Mouse (Mus musculus): ENCODE results near the gene Zfp652. TPM values are rescaled to one million over a fixed set of nuclear protein-coding genes. Genes with fewer than 3 reads are reported as not detected.

Zfp652 gene
- polyA plus RNA-seq, 1 experiment from 2014 or later, result 14.8 TPM

GRCm38 (mm10) chr11:95824071-95824876, 111.8 kb downstream of the Zfp652 start, which contains the start of gene Phospho1:
TSS of gene Phospho1 (plus strand) at chr11:95824499.
- no peak within 1 kb of the TSS for H3K27ac ChIP-seq
- WGBS, result under 1% methylated on average over 59 of the region's 78 CpGs

GRCm38 (mm10) chr11:95824877-95825243, 112.4 kb downstream of the Zfp652 start:
- no peaks in the 10 kb centered on the region for H3K36me3 ChIP-seq (ENCODE audit: insufficient read depth, low read length)
- H3K4me3 ChIP-seq (replicated peaks; ENCODE audit: low read depth, low read length), result peak overlapping the region; percentile 56
- no peak for DNase-seq (ENCODE audit: low spot score)
- no peak for TF ChIP-seq CTCF (IDR thresholded peaks at IDR 0.05; ENCODE audit: low read depth)
- WGBS, result under 1% methylated on average over 11 of the region's 11 CpGs
- ATAC-seq (replicated peaks; ENCODE audit: low FRiP score, low read depth), result peak; percentile 10; the same call in 1 of the 2 replicates
- no peak overlapping the region for H3K27ac ChIP-seq
- H3K27me3 ChIP-seq (ENCODE audit: insufficient read depth, low read length), result peaks cover 18% of the 10 kb centered on the region
- H3K9ac ChIP-seq (ENCODE audit: low read depth, low read length), result peak overlapping the region; percentile 66
- H3K4me2 ChIP-seq (ENCODE audit: low read length), result peak overlapping the region; percentile 98
- peaks cover 3% of the 10 kb centered on the region; the same call in 1 of the 2 replicates for H3K4me1 ChIP-seq (replicated peaks; ENCODE audit: insufficient read depth, low read length)
- H3K9me3 ChIP-seq (replicated peaks; ENCODE audit: low read length), result no peaks in the 10 kb centered on the region

More at GRCm38 (mm10) chr11:95824071-95824876, 111.8 kb downstream of the Zfp652 start, which contains the start of gene Phospho1:
- H3K4me3 ChIP-seq (replicated peaks; ENCODE audit: low read depth, low read length), result peak within 1 kb of the TSS; percentile 56
- DNase-seq (ENCODE audit: low spot score), result peak; percentile 95
- peak within 1 kb of the TSS; percentile 66 for H3K9ac ChIP-seq (ENCODE audit: low read depth, low read length)
- H3K27me3 ChIP-seq (ENCODE audit: insufficient read depth, low read length), result peaks cover 12% of the 10 kb centered on the region
- ATAC-seq (replicated peaks; ENCODE audit: low FRiP score, low read depth), result peak; percentile 92
- H3K36me3 ChIP-seq (ENCODE audit: insufficient read depth, low read length), result no peaks in the 10 kb centered on the region
- peak within 1 kb of the TSS; percentile 98 for H3K4me2 ChIP-seq (ENCODE audit: low read length)
- TF ChIP-seq CTCF (IDR thresholded peaks at IDR 0.05; ENCODE audit: low read depth), result no peak
- peaks cover 3% of the 10 kb centered on the region; the same call in 1 of the 2 replicates for H3K4me1 ChIP-seq (replicated peaks; ENCODE audit: insufficient read depth, low read length)
- no peaks in the 10 kb centered on the region for H3K9me3 ChIP-seq (replicated peaks; ENCODE audit: low read length)

GRCm38 (mm10) chr11:95825625-95826024, 113.2 kb downstream of the Zfp652 start:
- Histone ChIP-seq H3K4me1 (replicated peaks; ENCODE audit: insufficient read depth, low read length) (peaks cover 11% of the 10 kb centered on the region), H3K9me3 (replicated peaks; ENCODE audit: low read length) (no peaks in the 10 kb centered on the region), H3K4me3 (replicated peaks; ENCODE audit: low read depth, low read length) (no peak overlapping the region), H3K9ac (ENCODE audit: low read depth, low read length) (no peak overlapping the region), H3K4me2 (ENCODE audit: low read length) (no peak overlapping the region), H3K27ac (no peak overlapping the region), H3K27me3 (ENCODE audit: insufficient read depth, low read length) (peaks cover 25% of the 10 kb centered on the region), H3K36me3 (ENCODE audit: insufficient read depth, low read length) (no peaks in the 10 kb centered on the region)
- TF ChIP-seq CTCF (IDR thresholded peaks at IDR 0.05; ENCODE audit: low read depth), result no peak
- DNase-seq (ENCODE audit: low spot score), result no peak
- 39% methylated on average over 3 of the region's 3 CpGs for WGBS
- no peak for ATAC-seq (replicated peaks; ENCODE audit: low FRiP score, low read depth)

GRCm38 (mm10) chr11:95826317-95827167, 114.1 kb downstream of the Zfp652 start:
- no peaks in the 10 kb centered on the region for H3K9me3 ChIP-seq (replicated peaks; ENCODE audit: low read length)
- 50% methylated on average over 6 of the region's 6 CpGs for WGBS
- H3K4me2 ChIP-seq (ENCODE audit: low read length), result no peak overlapping the region
- no peaks in the 10 kb centered on the region for H3K36me3 ChIP-seq (ENCODE audit: insufficient read depth, low read length)
- H3K9ac ChIP-seq (ENCODE audit: low read depth, low read length), result no peak overlapping the region
- no peak overlapping the region for H3K4me3 ChIP-seq (replicated peaks; ENCODE audit: low read depth, low read length)
- no peak for ATAC-seq (replicated peaks; ENCODE audit: low FRiP score, low read depth)
- peaks cover 33% of the 10 kb centered on the region for H3K27me3 ChIP-seq (ENCODE audit: insufficient read depth, low read length)
- DNase-seq (ENCODE audit: low spot score), result no peak
- TF ChIP-seq CTCF (IDR thresholded peaks at IDR 0.05; ENCODE audit: low read depth), result no peak
- peaks cover 18% of the 10 kb centered on the region for H3K4me1 ChIP-seq (replicated peaks; ENCODE audit: insufficient read depth, low read length)
- no peak overlapping the region for H3K27ac ChIP-seq

- Histone ChIP-seq H3K4me1 (replicated peaks; ENCODE audit: insufficient read depth, low read length) (peaks cover 18% of the 10 kb centered on the region), H3K27me3 (ENCODE audit: insufficient read depth, low read length) (peaks cover 35% of the 10 kb centered on the region), H3K4me3 (replicated peaks; ENCODE audit: low read depth, low read length) (no peak overlapping the region), H3K36me3 (ENCODE audit: insufficient read depth, low read length) (no peaks in the 10 kb centered on the region), H3K9ac (ENCODE audit: low read depth, low read length) (no peak overlapping the region), H3K27ac (no peak overlapping the region), H3K9me3 (replicated peaks; ENCODE audit: low read length) (no peaks in the 10 kb centered on the region), H3K4me2 (ENCODE audit: low read length) (no peak overlapping the region)
- ATAC-seq (replicated peaks; ENCODE audit: low FRiP score, low read depth) (no peak), DNase-seq (ENCODE audit: low spot score) (no peak)
- 16% methylated on average over 3 of the region's 3 CpGs for WGBS
- TF ChIP-seq CTCF (IDR thresholded peaks at IDR 0.05; ENCODE audit: low read depth), result no peak
Measured at GRCm38 (mm10) chr11:95827168-95827447, 114.6 kb downstream of the Zfp652 start.

DNA sequence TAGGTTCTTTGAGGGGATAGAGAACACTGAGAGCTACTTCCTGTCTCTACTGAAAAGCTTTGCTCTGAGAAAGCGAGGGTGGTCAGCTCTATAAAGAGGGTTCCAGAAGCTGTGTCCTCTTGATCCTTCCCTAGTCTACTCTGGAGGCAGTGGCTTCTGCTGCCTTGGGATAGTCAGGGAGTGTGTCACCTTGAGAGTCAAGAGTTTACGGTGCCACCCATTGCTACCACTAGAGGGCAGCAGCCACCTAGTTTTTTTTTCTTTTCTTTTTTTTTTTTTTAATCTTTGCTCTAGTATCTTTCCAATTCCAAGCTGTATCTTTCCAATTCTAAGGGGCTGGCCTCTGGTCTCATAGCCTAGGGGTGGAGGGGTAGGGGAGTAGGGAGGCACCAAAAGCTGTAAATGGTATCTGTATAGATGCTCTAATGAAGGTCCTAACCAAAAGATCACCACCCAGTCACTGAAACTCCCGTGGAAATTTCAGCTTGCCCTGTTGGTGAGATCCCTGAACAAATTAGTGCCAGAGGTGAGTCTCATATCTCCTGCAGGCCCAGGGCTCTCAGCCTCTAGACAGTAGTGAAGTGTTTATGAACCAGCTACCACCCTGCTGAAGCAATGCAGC, 115.1 kb downstream of the Zfp652 start:
- peak; percentile 87 for DNase-seq (ENCODE audit: low spot score)
- H3K9ac ChIP-seq (ENCODE audit: low read depth, low read length), result no peak overlapping the region
- ATAC-seq (replicated peaks; ENCODE audit: low FRiP score, low read depth), result no peak
- peak; percentile 83 for TF ChIP-seq CTCF (IDR thresholded peaks at IDR 0.05; ENCODE audit: low read depth)
- H3K9me3 ChIP-seq (replicated peaks; ENCODE audit: low read length), result no peaks in the 10 kb centered on the region
- peaks cover 39% of the 10 kb centered on the region for H3K27me3 ChIP-seq (ENCODE audit: insufficient read depth, low read length)
- H3K4me3 ChIP-seq (replicated peaks; ENCODE audit: low read depth, low read length), result no peak overlapping the region
- H3K4me1 ChIP-seq (replicated peaks; ENCODE audit: insufficient read depth, low read length), result peaks cover 18% of the 10 kb centered on the region
- H3K27ac ChIP-seq, result no peak overlapping the region
- no peaks in the 10 kb centered on the region for H3K36me3 ChIP-seq (ENCODE audit: insufficient read depth, low read length)
- no peak overlapping the region for H3K4me2 ChIP-seq (ENCODE audit: low read length)
- 15% methylated on average over 3 of the region's 3 CpGs for WGBS

All from kidney, postnatal 0 days (tissue).